Mouse (Mus musculus): Measurements from ENCODE around the gene Pdzph1. TPM values are rescaled to one million over a fixed set of nuclear protein-coding genes. Genes with fewer than 3 reads are reported as not detected.

Gene Pdzph1
- polyA plus RNA-seq (2015; fragmentation: Nextera tagmentation; extraction: Ambion mirVana): not detected in 2 replicates

DNA sequence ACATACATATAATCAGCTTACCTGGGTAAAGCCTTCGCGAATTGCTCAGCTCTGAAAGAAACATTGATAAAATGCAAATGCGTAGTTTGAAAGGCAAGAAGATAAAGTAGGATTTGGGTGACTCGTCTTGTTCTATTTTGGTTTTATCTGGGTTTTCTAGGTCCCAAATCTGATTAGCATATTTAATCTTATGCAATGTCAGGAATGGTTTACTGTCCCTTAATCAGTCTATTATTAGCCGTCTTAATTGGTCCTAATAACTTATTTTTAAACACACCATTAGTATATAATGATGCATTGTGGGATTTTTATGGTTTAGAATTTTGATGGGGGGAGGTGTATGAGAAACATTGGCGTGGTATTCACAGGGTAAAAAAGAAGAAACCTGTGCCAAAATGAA is at the start of gene Pdzph1:
Pdzph1 (minus strand) TSS at position 101 of the 400 bp plus-strand sequence.
- WGBS: 90% methylated on average over 6 of the region's 6 CpGs
- Histone ChIP-seq H3K9me3 (replicated peaks) (no peaks in the 10 kb centered on the region), H3K9ac (no peak within 1 kb of the TSS), H3K4me1 (no peaks in the 10 kb centered on the region), H3K36me3 (no peaks in the 10 kb centered on the region), H3K27me3 (no peaks in the 10 kb centered on the region), H3K4me2 (no peak within 1 kb of the TSS), H3K4me3 (replicated peaks) (no peak within 1 kb of the TSS), H3K27ac (no peak within 1 kb of the TSS)
- ATAC-seq (replicated peaks; ENCODE audit: low FRiP score): no peak

DNA sequence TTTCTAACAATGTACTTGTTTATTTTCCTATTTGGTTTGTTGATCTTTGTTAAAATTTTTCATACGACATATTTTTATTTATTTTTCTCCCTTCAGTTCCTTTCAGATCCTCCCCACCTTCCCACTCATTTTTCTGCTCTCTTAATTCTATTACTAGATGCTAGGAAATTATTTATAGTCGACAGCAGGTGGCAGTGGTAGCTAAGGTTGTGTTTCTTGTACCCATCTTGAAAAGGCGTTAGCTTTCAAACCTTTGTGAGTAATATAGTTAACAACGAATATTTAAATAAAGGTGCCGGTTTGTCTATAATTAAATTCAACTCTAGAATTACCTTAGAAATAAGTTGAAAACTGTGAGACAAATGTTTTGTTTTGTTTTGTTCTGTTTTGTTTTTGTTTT is 48.6 kb upstream of the Pdzph1 start:
- Histone ChIP-seq H3K9ac (no peak overlapping the region), H3K4me3 (replicated peaks) (no peak overlapping the region), H3K27ac (no peak overlapping the region), H3K36me3 (no peaks in the 10 kb centered on the region), H3K4me2 (no peak overlapping the region), H3K9me3 (replicated peaks) (no peaks in the 10 kb centered on the region), H3K27me3 (no peaks in the 10 kb centered on the region), H3K4me1 (no peaks in the 10 kb centered on the region)
- WGBS: 38% methylated on average over 5 of the region's 5 CpGs
- ATAC-seq (replicated peaks; ENCODE audit: low FRiP score): no peak

DNA sequence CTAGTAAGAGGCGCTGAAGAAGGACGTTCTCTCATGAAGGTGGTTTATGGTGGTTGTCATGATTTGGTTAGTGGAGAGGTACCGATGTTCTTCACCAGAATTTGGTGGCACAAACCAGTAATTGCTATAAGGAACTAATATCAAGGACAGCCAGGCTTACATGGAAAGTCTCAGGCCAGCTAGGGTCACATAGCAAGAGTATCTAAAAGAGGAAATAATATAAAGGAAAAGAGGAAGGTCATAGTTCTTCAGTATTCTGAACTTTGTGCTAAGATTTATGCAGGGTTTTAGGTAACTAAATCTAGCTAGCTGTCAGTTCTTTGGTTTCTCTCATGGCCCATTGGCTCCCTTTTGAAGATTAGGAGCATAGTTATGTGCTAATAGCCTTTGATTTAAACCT is 42.3 kb upstream of the Pdzph1 start:
- H3K36me3 ChIP-seq: no peaks in the 10 kb centered on the region
- H3K27me3 ChIP-seq: no peaks in the 10 kb centered on the region
- 48% methylated on average over 3 of the region's 3 CpGs for WGBS
- H3K4me2 ChIP-seq: no peak overlapping the region
- H3K4me1 ChIP-seq: peaks cover 2% of the 10 kb centered on the region; the same call in 1 of the 2 replicates
- 0 out of 2 replicates have a peak, but pooled peaks have one; percentile 49 for ATAC-seq (replicated peaks; ENCODE audit: low FRiP score)
- no peak overlapping the region for H3K4me3 ChIP-seq (replicated peaks)
- H3K27ac ChIP-seq: no peak overlapping the region
- no peak overlapping the region for H3K9ac ChIP-seq
- H3K9me3 ChIP-seq (replicated peaks): no peaks in the 10 kb centered on the region

DNA sequence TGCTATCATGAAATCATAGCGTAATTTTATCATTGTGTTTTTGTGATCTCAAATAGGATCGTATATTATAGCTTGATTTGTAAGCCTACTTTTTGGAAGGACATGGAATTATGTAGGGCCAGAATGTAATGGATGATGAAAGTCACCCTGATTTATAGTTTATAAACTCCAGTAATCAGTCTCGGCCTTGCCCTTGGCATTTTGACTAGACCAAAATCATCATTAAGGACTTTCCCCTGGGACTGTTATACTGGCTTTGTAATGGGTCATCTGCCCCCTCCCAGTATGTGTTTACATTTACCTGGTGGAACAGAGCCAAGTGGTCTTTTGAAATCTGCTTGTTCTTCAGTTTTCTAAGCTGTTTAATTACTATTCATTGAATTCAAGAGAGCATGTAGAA is 35.2 kb upstream of the Pdzph1 start:
- Histone ChIP-seq H3K9me3 (replicated peaks) (no peaks in the 10 kb centered on the region), H3K9ac (no peak overlapping the region), H3K36me3 (no peaks in the 10 kb centered on the region), H3K4me2 (no peak overlapping the region), H3K4me3 (replicated peaks) (no peak overlapping the region), H3K27ac (no peak overlapping the region), H3K4me1 (peaks cover 14% of the 10 kb centered on the region; the same call in 1 of the 2 replicates), H3K27me3 (no peaks in the 10 kb centered on the region)
- ATAC-seq (replicated peaks; ENCODE audit: low FRiP score): no peak
- 65% methylated on average over 3 of the region's 3 CpGs for WGBS

DNA sequence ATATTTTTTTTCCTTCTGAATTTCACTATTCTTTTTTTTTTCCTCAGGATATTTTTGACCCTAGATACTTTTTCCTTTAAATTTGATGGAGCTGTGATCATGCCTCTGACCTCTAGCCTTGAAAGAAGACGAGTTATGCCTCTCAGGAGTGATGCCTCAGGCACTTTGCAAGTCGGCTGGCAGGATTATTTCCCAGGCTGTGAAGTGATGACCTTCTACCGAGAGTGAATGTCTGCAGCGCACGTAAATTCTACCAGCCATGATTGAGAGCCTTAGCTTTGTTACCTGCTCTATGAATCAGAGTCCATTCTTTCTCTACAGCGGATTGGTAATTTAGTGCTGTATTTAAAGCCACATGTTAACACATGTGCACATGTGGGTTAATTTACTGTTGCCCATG is 33.3 kb upstream of the Pdzph1 start:
- Histone ChIP-seq H3K4me3 (replicated peaks) (no peak overlapping the region), H3K27me3 (no peaks in the 10 kb centered on the region), H3K9me3 (replicated peaks) (no peaks in the 10 kb centered on the region), H3K27ac (no peak overlapping the region), H3K36me3 (no peaks in the 10 kb centered on the region), H3K4me2 (0 out of 2 replicates have a peak overlapping the region, but pooled peaks have one; percentile 12), H3K9ac (no peak overlapping the region), H3K4me1 (peaks cover 14% of the 10 kb centered on the region; the same call in 1 of the 2 replicates)
- 14% methylated on average over 6 of the region's 6 CpGs for WGBS
- ATAC-seq (replicated peaks; ENCODE audit: low FRiP score): no peak

DNA sequence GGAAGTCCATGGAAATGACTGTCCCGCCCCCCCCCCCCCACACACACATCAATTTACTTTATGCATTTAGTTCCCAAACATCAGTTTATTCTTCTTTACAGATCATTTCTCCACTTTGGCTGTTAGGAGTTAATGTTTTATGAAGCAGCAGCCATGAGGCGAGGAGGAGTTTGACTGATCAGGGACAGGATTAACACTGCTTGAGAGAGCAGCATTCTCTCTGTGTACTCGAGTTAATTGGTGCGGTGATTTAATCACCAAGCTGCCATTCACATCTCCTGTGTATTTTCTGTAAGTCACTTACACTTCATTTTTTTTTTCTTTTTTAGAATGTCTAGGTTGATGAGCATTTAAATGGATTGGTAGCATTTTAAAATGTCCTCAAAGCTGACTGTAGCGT is 32.8 kb upstream of the Pdzph1 start:
- Histone ChIP-seq H3K4me1 (peaks cover 14% of the 10 kb centered on the region; the same call in 1 of the 2 replicates), H3K9ac (no peak overlapping the region), H3K9me3 (replicated peaks) (no peaks in the 10 kb centered on the region), H3K27ac (no peak overlapping the region), H3K4me3 (replicated peaks) (no peak overlapping the region), H3K4me2 (0 out of 2 replicates have a peak overlapping the region, but pooled peaks have one; percentile 12), H3K36me3 (no peaks in the 10 kb centered on the region), H3K27me3 (no peaks in the 10 kb centered on the region)
- WGBS: 28% methylated on average over 5 of the region's 5 CpGs
- ATAC-seq (replicated peaks; ENCODE audit: low FRiP score): peak; percentile 64; the same call in 1 of the 2 replicates

DNA sequence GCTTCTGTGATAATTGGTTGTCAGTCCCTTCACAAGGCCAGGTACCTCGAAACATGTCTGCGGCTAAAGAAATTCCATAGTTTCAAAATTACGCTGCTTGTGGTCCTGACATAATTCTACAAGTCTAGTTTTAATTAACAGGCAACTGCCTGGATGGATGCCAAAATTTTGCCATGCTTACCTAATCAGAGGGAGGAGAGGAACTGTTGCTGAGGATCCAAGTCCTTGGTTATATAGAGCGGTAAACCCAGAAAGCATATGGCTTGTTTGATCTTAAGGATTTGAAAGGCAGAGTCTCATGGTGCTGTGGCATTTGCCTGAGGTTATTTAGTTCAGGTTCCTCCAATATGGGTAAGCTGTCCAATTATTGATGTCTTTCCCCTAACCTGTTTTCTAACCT is 27.5 kb upstream of the Pdzph1 start:
- 80% methylated on average over 4 of the region's 4 CpGs for WGBS

DNA sequence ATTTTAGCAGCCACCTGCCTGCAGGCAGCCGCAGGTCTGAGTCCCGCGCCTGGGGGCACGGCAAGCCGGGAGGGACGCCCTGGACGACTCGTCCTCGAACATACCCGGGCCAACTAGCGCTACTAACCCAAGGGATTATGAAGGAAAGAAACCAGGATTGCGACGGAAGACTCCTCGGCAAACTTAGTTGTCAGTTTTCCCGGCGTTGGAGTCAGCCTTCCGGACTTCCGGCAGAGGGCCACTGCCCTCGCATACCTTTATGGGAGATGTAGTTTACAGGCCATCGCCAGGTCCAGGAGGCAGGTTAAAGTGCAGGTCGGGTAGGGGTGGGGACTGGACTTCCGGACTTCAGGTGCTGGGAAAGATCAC is 21.9 kb upstream of the Pdzph1 start, which contains the start of gene Nudt12:
Nudt12 (minus strand) TSS at position 282 of the 369 bp plus-strand sequence.
- Histone ChIP-seq H3K4me2 (peak within 1 kb of the TSS; percentile 77), H3K9me3 (replicated peaks) (no peaks in the 10 kb centered on the region), H3K27me3 (no peaks in the 10 kb centered on the region), H3K36me3 (peaks cover 5% of the 10 kb centered on the region; the same call in 1 of the 2 replicates), H3K9ac (peak within 1 kb of the TSS; percentile 67), H3K4me1 (0 out of 2 replicates have a peak, but pooled peaks cover 3% of the 10 kb centered on the region), H3K4me3 (replicated peaks) (peak within 1 kb of the TSS; percentile 68), H3K27ac (peak within 1 kb of the TSS; percentile 85)
- peak; percentile 96 for ATAC-seq (replicated peaks; ENCODE audit: low FRiP score)
- under 1% methylated on average over 22 of the region's 22 CpGs for WGBS

More for the DNA sequence above, 27.5 kb upstream of the Pdzph1 start:
- H3K9ac ChIP-seq: no peak overlapping the region
- no peak overlapping the region for H3K27ac ChIP-seq
- peaks cover 9% of the 10 kb centered on the region; the same call in 1 of the 2 replicates for H3K4me1 ChIP-seq
- H3K9me3 ChIP-seq (replicated peaks): no peaks in the 10 kb centered on the region
- ATAC-seq (replicated peaks; ENCODE audit: low FRiP score): no peak
- H3K4me3 ChIP-seq (replicated peaks): no peak overlapping the region
- H3K27me3 ChIP-seq: no peaks in the 10 kb centered on the region
- H3K4me2 ChIP-seq: no peak overlapping the region
- no peaks in the 10 kb centered on the region for H3K36me3 ChIP-seq

DNA sequence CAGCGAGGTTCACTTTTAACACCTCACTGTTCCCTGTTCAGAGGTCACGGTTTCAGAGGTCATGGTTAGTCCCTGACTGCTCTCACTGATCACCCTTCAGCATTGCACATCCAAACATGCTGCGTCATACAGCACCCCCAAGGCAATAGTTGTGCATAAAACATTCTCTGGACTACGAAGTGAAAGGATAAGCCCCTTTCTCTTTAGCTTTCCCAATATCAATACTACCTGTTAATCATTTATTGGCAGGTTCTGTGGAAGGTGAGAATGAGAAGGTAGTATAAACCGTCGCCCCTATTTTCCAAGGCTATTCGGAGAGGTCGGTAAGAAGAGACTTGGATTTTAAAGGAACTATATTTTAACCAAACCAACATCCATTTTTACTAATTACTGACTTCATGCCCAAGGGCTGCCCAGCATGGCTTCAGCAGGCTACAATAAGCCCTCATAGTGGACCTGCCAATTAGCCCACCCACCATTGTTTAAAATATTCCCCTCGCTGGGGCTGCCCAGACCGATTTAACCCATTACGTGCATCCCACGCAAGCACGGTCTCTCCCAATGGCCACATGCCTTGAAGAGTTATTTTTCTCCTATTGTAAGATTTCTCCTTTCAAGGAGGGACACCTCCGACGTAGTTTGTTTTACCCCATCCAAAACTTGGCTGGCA is 21.4 kb upstream of the Pdzph1 start:
- H3K27ac ChIP-seq: peak overlapping the region; percentile 85
- peak overlapping the region; percentile 68 for H3K4me3 ChIP-seq (replicated peaks)
- WGBS: 7% methylated on average over 15 of the region's 15 CpGs
- peaks cover 5% of the 10 kb centered on the region; the same call in 1 of the 2 replicates for H3K36me3 ChIP-seq
- ATAC-seq (replicated peaks; ENCODE audit: low FRiP score): peak; percentile 82
- H3K4me2 ChIP-seq: peak overlapping the region; percentile 77
- no peaks in the 10 kb centered on the region for H3K9me3 ChIP-seq (replicated peaks)
- 0 out of 2 replicates have a peak, but pooled peaks cover 3% of the 10 kb centered on the region for H3K4me1 ChIP-seq
- peak overlapping the region; percentile 67 for H3K9ac ChIP-seq
- no peaks in the 10 kb centered on the region for H3K27me3 ChIP-seq

DNA sequence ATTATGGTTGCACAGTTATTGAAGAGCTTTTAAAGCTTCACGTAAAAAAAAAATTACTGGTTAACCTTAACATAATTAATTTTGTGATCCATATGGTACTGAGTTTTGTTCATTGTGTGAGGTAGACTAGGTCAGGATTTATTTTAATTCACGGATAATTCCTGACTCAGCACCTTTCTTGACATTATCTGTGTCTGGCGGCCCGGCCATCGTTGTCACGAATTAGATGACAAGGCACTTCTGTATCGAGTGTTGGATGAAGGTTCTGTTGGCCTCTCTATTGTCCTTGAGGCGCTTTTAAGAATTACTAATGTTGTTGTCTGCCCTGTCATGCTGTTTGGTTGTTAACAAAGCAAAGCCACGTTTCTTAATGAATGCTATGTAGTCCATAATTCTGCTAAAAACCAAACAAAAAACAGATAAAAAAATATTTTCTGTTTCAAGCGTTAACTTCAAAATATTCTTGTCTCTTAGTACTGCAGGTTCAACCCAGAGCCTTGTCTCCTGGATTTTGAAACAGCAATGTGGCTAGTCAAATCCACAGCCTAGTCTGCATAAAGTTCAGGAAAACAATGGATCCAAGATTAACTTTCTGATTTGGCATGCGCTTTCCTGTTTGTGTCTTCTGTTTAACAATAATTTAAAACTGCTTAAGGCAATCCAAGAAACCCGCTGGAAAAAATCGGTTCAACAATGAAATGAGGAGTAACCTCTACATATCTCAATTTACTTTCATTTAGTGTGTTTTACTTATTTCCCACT is 20.6 kb upstream of the Pdzph1 start:
- Histone ChIP-seq H3K4me1 (0 out of 2 replicates have a peak, but pooled peaks cover 3% of the 10 kb centered on the region), H3K9ac (no peak overlapping the region), H3K9me3 (replicated peaks) (no peaks in the 10 kb centered on the region), H3K27ac (no peak overlapping the region), H3K4me3 (replicated peaks) (no peak overlapping the region), H3K27me3 (no peaks in the 10 kb centered on the region), H3K36me3 (peaks cover 5% of the 10 kb centered on the region; the same call in 1 of the 2 replicates), H3K4me2 (peak overlapping the region; percentile 77)
- WGBS: 84% methylated on average over 13 of the region's 13 CpGs
- ATAC-seq (replicated peaks; ENCODE audit: low FRiP score): no peak

DNA sequence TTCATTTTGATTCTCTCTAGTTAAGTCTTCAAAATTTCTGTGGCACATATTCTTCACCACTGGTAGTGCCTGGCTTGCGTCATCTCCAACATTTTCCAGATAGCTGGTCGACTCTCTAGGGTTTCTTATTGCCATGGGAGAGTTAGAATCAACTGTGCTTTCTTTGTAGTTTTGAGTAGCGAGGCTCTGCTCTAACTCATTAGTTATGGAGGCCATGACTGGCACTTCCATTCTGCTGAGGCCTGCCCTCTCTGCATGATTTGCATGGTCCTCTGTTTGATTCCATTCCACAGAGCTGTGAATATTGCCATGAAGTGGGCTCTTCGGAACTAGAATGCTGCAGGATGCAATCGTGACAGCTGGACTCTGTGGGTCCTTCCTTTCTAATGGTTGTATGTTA is 17.9 kb downstream of the Pdzph1 start:
- Histone ChIP-seq H3K27ac (no peak overlapping the region), H3K36me3 (no peaks in the 10 kb centered on the region), H3K9ac (no peak overlapping the region), H3K4me2 (no peak overlapping the region), H3K4me1 (no peaks in the 10 kb centered on the region), H3K27me3 (no peaks in the 10 kb centered on the region), H3K4me3 (replicated peaks) (no peak overlapping the region), H3K9me3 (replicated peaks) (no peaks in the 10 kb centered on the region)
- 79% methylated on average over 5 of the region's 5 CpGs for WGBS
- no peak for ATAC-seq (replicated peaks; ENCODE audit: low FRiP score)

DNA sequence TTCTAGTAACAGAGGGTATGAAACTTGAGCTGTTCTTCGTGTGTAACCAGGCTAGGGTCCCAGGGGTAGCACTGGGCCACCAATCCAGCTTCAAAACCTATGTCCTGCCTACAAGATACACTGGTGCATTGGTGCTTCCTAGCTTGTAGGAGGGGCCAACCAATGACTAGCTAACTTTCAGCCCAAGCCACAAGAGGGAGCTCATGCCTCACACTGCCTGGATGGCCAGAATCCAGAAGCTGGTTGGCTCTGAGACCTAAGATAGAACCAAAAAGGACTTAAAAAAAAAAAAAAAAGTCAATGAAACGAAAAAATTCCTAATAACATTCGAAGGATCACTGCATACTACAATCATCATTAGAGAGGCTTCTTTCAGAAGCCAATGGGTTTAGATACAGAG is 31.3 kb downstream of the Pdzph1 start:
- WGBS: 36% methylated on average over 3 of the region's 3 CpGs
- Histone ChIP-seq H3K9ac (no peak overlapping the region), H3K4me3 (replicated peaks) (no peak overlapping the region), H3K4me2 (no peak overlapping the region), H3K4me1 (no peaks in the 10 kb centered on the region), H3K36me3 (no peaks in the 10 kb centered on the region), H3K9me3 (replicated peaks) (no peaks in the 10 kb centered on the region), H3K27me3 (no peaks in the 10 kb centered on the region), H3K27ac (no peak overlapping the region)
- ATAC-seq (replicated peaks; ENCODE audit: low FRiP score): no peak

Data from kidney, embryonic 15.5 days (tissue).